Mouse (Mus musculus) erythroblast, embryonic 14.5 days (primary cell): ENCODE data around the gene Ephx1. TPM values are rescaled to one million over a fixed set of nuclear protein-coding genes. Genes with fewer than 3 reads are reported as not detected.
"Not testable (repeated sequence)": the region's sequence is repeated elsewhere in the genome, so short reads cannot be mapped to it uniquely, and the experiment has no call there.

Experiments
- H3K27me3 ChIP-seq: 2 replicates; pipeline ENCODE4 v1.6.1; 2012; ENCODE audit warnings: inconsistent platforms; ENCODE audit not compliant: control insufficient read depth
- H3K36me3 ChIP-seq: 2 replicates; pipeline ENCODE4 v1.6.1; 2012; ENCODE audit warnings: mild to moderate bottlenecking, inconsistent platforms; ENCODE audit not compliant: control insufficient read depth
- H3K4me1 ChIP-seq: 2 replicates; pipeline ENCODE4 v1.6.1; 2012; ENCODE audit warnings: inconsistent platforms; ENCODE audit not compliant: control insufficient read depth
- H3K4me3 ChIP-seq: replicated peaks from 2 replicates; pipeline ENCODE3; 2012; ENCODE audit warnings: moderate library complexity, mild to moderate bottlenecking, inconsistent platforms
- H3K9me3 ChIP-seq: 2 replicates; pipeline ENCODE4 v1.6.1; 2012; ENCODE audit warnings: low read length, inconsistent platforms, mixed read lengths; ENCODE audit not compliant: control insufficient read depth
- GATA1 ChIP-seq: IDR thresholded peaks from 2 replicates; pipeline ENCODE4 v1.6.1; 2012; ENCODE audit warnings: low read length, inconsistent platforms, mixed read lengths
- TAL1 ChIP-seq: IDR thresholded peaks from 3 replicates; pipeline ENCODE4 v1.6.1; 2012; ENCODE audit warnings: low read length, inconsistent platforms, mixed read lengths
- polyA plus RNA-seq: library from polyadenylated mRNA; stranded (reverse); fragments of >175 nt; gene quantifications from 2 replicates; pipeline ENCODE4 v1.2.3, GENCODE M21; 2012

The Ephx1 gene
- polyA plus RNA-seq, 1 experiment, result not detected

DNA sequence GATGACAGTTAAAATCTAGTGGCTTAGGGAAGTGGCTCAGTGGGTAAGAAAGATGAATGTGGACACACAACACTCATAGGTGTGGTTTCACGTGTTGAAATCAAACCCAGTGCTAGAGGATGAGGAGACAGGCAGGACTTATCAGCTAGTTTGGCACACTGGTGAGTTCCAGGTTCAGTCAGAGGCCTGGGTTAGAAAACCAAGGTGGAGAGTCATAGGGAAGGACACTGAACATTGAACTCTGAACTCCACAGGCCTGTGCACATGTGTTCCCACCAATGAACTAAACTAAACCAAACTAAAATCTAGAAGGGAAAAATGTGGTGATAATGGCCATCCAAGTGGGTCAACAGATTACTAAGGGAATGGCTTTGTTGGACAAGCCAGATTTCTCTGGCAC is 26.8 kb upstream of the Ephx1 start:
- Histone ChIP-seq H3K4me3 (no peak overlapping the region), H3K36me3 (no peaks in the 10 kb centered on the region), H3K27me3 (peaks cover 3% of the 10 kb centered on the region), H3K9me3 (no peaks in the 10 kb centered on the region), H3K4me1 (no peaks in the 10 kb centered on the region)
- TF ChIP-seq GATA1 (no peak), TAL1 (no peak)

DNA sequence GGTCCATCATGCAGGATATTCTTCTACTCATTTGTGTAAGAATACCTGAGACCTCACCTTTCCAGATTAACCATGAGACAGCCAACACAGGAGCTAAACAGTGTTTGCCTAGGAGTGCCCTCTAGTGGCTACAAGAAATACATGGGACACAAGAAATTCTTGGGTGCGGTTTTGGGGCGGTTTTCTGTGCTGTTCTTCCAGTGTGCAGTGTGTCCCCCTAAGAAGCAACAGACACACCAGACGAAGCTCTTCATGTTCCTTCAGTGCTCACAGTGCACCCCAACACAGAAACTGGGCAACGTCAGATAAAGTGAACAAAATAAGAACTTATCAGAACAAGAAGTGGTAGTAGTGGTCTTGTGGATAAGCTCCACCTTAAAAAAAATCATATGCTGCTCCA is 18.9 kb upstream of the Ephx1 start:
- H3K4me3 ChIP-seq, result no peak overlapping the region
- peaks cover 6% of the 10 kb centered on the region for H3K4me1 ChIP-seq
- H3K36me3 ChIP-seq, result no peaks in the 10 kb centered on the region
- peaks cover 15% of the 10 kb centered on the region for H3K27me3 ChIP-seq
- H3K9me3 ChIP-seq, result no peaks in the 10 kb centered on the region
- TF ChIP-seq TAL1, result no peak
- TF ChIP-seq GATA1, result no peak

DNA sequence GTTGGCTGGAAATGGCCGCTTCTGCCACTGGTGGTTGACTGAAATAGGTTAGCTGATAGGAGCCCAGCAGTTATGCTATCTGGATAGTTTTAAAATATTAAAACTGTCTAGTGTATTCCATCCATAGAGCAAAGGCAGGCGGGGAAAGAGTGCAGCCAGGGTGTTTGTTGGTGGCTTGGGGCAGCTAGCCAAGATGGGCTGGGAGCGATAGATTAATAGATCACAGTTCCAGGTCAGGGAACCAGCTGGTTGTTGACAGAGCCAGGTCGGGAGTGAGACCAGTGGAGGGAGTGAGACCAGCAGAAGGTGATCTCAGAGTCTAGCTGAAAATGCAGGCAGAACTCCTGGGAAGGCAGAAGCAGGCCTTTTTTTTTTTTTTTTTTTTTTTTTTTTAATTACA is 16.9 kb upstream of the Ephx1 start:
- H3K27me3 ChIP-seq, result peaks cover 11% of the 10 kb centered on the region
- H3K36me3 ChIP-seq, result no peaks in the 10 kb centered on the region
- H3K9me3 ChIP-seq, result no peaks in the 10 kb centered on the region
- H3K4me1 ChIP-seq, result peaks cover 6% of the 10 kb centered on the region
- H3K4me3 ChIP-seq, result no peak overlapping the region
- no peak for TF ChIP-seq TAL1
- TF ChIP-seq GATA1, result no peak

DNA sequence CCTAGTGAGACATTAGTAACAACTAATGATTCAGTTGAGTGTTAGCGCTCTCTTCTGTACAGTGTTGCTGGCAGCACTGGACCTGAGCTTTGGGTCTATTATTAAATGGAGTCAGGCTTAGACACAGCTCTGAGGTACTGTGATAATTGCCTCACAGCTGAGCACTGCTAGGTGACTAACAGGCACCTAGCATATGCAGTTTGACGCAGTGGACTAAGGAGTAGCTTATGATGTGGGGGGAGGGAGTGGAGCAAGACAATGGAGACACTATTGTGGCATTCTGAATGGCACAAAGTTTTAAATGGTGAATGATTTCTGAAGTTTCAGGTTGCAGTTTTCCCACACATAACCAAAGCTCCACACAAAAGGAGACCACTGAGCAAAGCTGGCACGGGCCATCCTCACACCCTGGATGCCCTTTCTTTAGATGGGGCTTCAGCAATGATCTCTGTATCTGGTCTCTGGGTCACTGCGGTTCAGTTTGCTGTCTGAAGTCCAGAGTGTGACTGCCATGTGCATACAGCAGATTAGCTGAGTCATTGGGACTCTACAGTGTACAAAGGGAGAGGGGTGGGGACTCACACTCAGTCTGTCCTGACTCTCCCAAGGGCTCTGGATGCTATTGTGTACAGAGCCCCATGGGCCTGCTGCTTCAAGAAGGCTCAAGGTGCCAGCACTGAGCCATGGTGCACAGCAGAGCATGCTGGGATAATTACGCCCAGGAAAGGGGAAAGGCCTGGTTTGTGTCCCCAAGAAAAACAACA is 14.5 kb upstream of the Ephx1 start:
- not testable (repeated sequence) for H3K9me3 ChIP-seq, H3K4me3 ChIP-seq, H3K4me1 ChIP-seq, H3K27me3 ChIP-seq, H3K36me3 ChIP-seq

DNA sequence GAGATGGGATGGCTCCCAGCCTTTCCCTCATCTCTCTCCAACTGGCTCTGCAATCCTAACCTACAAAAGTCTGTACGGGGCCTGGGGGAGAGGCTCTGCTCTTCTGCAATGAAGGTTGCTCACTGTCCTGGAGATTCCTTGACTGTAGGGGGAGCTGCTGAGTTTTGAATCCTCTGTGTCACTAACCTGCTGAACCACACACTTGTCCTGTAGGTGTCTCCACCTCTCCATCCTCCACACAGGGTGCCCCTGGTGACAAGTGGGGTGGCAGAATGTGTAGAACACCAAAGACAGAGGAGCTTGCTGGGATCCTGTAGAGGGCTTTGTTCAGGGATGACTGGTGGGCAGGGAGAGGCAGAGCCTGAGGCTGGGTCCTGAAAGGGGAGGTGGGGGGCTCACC is 1.6 kb upstream of the Ephx1 start:
- H3K4me3 ChIP-seq, result no peak overlapping the region
- peaks cover 7% of the 10 kb centered on the region for H3K4me1 ChIP-seq
- no peaks in the 10 kb centered on the region for H3K36me3 ChIP-seq
- peaks cover 22% of the 10 kb centered on the region for H3K27me3 ChIP-seq
- no peaks in the 10 kb centered on the region for H3K9me3 ChIP-seq
- TF ChIP-seq TAL1, result no peak
- TF ChIP-seq GATA1, result no peak

GRCm38 (mm10) chr1:181021488-181021865 is 773 bp upstream of the Ephx1 start:
- Histone ChIP-seq H3K27me3 (peaks cover 30% of the 10 kb centered on the region), H3K4me1 (peaks cover 13% of the 10 kb centered on the region), H3K4me3 (no peak overlapping the region), H3K36me3 (no peaks in the 10 kb centered on the region), H3K9me3 (no peaks in the 10 kb centered on the region)
- TF ChIP-seq GATA1, result no peak
- no peak for TF ChIP-seq TAL1

DNA sequence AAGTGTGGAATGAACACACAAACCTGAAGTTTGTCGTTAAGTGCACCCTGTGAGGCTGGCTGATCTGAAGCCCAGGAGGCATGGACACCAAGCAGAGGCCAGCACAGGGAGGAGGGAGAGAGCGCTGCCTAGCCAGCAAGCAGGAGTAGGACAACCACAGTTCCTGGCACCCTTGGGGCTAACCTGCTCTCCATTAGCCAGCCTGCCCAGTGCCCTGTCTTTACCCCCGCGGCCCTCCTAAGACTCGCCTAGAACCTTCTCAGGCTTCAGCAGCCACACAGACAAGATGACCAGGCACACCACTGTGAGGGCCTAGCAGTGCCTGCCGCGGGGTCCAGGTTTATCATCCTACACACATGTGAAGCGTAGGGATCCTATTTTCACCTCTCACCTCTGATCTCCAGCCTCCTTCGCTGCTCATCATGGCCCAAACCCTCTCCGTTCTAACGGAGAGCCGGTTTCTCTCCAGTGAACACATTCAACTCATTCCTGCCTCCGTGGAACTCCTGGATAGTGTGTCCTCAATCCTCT is 2.7 kb downstream of the Ephx1 start:
- H3K9me3 ChIP-seq, result no peaks in the 10 kb centered on the region
- no peaks in the 10 kb centered on the region for H3K36me3 ChIP-seq
- no peak overlapping the region for H3K4me3 ChIP-seq
- peaks cover 14% of the 10 kb centered on the region for H3K4me1 ChIP-seq
- H3K27me3 ChIP-seq, result peaks cover 55% of the 10 kb centered on the region
- TF ChIP-seq GATA1 (no peak), TAL1 (no peak)

DNA sequence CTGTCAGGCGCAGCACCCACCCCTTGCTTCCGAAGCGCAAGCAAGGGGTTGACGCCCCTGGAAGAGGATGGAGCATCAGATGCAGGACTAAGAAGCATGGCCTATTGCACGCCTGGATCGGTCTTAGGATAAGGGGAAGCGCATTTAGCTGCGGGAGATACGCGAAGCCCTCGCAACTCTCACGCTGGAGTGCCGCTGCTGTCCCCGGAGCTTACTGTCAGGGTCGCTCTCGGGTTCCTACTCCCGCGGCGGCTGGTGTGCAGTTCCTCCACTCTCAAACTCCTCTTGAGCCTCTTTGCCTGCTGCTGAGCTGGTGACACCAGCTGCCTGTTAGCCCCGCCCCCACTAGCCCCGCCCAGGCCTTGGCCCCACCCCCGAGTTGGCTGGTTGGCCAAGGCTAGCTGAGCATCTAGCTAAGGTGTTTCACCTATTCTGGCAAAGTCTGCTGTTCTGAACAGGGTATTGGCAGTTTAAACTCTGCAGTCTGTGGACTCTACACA is 3.4 kb downstream of the Ephx1 start:
- Histone ChIP-seq H3K4me1 (peaks cover 13% of the 10 kb centered on the region), H3K4me3 (peak overlapping the region; percentile 51), H3K36me3 (no peaks in the 10 kb centered on the region), H3K9me3 (no peaks in the 10 kb centered on the region), H3K27me3 (peaks cover 59% of the 10 kb centered on the region)
- no peak for TF ChIP-seq TAL1
- TF ChIP-seq GATA1, result no peak

DNA sequence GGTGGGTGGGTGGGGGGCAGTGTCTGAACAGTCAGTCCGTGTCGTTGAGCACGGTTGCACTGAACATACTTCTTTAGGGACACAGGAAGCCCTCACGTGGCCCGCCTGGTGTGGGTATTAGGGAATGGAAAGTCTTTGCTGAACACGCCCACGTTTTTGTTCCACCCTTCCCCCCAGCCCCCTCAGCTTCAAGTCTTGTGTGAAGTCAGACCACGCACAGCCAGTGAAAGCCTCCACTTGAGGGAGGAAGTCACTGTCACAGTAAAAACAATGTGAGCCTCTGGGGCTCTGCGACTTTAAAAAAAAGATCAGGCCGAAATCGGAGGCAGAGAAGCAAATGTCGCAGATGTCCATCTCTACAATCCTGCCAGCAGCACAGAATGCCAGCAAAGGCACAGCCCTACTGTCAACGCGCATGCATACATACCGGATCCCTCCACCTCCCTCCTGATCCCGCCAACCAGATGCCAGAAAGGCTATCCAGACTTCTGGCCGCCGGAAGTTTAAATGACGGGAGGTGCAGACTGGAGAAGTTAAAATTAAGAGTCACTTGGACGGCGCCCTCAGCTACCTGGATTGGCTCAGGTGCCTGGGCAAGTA is 4.1 kb downstream of the Ephx1 start:
- no peaks in the 10 kb centered on the region for H3K9me3 ChIP-seq
- H3K36me3 ChIP-seq, result no peaks in the 10 kb centered on the region
- TF ChIP-seq TAL1 (no peak), GATA1 (no peak)
- H3K27me3 ChIP-seq, result peaks cover 59% of the 10 kb centered on the region
- H3K4me3 ChIP-seq, result no peak overlapping the region
- H3K4me1 ChIP-seq, result peaks cover 11% of the 10 kb centered on the region
